Mouse (Mus musculus) stomach, postnatal 0 days (tissue): ENCODE results near the gene 4933415A04Rik.

Experiments
- CTCF ChIP-seq: IDR thresholded peaks from 2 replicates; pipeline ENCODE4 v1.5.1; 2016; ENCODE audit warnings: antibody characterized with exemption, low read depth, mild to moderate bottlenecking, moderate library complexity
- EP300 ChIP-seq: optimal IDR thresholded peaks from 2 replicates; pipeline ENCODE3; 2016; ENCODE audit warnings: antibody characterized with exemption

DNA sequence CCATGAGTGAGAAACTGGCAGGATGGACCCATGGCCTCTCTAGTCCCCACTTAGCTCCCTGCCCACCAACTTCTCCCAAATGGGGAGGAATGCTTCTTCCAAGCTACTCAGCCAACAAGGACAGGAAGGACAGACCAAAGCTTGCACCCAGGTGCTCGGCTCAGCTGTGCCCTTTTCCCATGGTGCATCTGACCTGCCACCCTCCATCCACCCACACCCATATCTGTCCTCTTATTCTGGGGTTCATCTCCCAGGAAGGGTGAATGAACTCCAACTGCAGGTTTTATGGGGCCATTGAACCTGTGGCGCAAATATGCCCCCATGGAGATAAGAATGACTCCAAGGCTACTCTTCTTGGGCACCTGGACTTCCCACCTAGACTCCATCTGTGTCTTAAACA lies 17.4 kb downstream of the 4933415A04Rik start:
- TF ChIP-seq CTCF (no peak), EP300 (no peak)
